Mouse (Mus musculus): ENCODE data around the gene Gnaq.
"Not testable (repeated sequence)": the region's sequence is repeated elsewhere in the genome, so short reads cannot be mapped to it uniquely, and the experiment has no call there.

Gene Gnaq

GRCm38 (mm10) chr19:16149094-16149493, 16.5 kb downstream of the Gnaq start:
- DNase-seq, result no peak

DNA sequence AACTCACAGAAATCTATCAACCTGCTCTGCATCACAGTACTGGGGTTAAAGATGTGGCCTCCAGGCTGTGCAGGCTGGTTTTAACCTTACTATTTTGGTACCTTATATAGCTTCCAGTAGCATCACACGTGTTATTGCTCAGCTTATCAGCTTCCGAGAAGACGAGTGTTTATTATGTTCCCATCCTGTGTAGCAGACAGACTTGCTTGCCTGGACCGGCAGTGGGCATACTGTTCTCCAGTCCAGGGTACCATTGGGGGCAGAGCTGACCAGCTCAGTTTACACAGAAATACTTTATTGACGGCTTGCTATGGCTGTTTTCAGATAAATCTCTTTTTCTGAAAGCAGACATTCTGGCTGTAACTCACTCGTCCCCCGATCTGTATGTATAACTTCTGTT, 17.7 kb downstream of the Gnaq start:
- DNase-seq, result no peak

DNA sequence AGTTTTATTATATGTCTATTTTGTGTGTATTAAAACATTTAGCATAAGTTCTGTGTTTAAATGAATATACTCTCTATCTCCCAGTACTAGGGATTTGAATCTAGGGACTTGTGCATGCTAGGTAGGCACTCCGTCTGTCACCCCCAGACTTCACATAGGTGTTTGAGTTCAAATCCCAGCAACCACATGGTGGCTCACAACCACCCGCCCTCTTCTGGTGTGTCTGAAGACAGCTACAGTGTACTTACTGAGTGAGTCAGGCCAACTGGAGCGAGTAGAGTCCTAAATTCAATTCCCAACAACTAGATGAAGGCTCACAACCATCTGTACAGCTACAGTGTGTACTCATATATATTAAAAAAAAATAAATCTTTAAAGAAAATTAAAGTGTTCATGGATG, 21.2 kb downstream of the Gnaq start:
- DNase-seq, result no peak

DNA sequence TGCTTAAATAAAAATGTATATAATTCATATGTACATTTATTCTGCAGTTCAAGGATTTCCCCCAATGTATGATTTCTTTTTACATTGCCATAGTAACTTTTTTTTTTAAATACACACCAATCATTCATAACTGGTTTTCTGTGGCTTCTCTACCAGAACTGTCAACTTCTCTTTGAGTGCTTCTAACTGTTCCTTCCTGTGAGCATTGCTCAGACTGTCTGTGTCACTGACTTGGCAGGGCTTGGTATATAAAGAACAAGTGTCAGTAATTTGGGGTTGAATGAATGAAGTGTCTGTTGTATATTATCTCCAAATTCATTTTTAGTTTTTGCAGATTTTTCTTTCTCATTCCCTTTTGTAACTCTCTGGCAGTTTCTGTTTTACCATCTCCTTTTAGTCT, 21.8 kb downstream of the Gnaq start:
- no peak for DNase-seq

DNA sequence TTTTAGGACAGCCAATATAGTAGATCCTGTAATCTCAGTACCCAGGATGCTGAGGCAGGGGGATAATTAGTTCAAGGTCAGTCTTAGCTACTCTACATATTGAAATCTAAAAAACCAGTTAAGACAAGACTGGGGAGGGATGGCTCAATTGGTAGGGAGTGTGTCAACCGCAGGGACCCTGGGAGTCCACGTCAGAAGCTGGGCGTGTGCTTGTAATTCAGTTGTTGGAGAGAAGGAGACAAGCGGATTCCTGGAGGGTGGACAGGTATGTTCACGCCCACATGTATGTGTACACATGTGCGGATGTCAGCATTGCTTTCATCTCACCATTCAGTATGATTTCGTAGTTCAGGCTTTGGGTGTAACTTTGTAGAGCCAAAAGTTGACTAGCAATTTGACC, 24.5 kb downstream of the Gnaq start:
- DNase-seq, result no peak

DNA sequence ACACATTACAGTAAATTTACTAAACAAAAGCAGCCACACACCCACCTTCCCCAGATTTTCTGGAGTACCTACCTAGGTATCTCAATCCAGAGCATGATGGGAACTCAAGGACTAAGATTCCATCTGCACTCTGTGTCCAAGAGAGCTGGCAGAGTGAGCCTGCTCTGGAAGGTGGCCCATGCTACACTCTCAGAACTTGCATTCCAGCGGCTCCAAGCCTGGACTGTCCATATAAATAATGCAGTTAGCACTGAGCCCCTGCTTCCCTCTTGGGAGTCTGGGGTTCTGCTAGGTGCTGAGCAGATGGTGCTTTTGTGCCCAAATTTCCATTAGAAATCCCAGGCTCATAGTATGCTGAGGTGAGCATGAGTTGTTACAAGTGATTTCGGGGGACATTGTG, 28.1 kb downstream of the Gnaq start:
- no peak for DNase-seq

- DNase-seq, result no peak
Measured at GRCm38 (mm10) chr19:16161222-16161621, 28.6 kb downstream of the Gnaq start.

DNA sequence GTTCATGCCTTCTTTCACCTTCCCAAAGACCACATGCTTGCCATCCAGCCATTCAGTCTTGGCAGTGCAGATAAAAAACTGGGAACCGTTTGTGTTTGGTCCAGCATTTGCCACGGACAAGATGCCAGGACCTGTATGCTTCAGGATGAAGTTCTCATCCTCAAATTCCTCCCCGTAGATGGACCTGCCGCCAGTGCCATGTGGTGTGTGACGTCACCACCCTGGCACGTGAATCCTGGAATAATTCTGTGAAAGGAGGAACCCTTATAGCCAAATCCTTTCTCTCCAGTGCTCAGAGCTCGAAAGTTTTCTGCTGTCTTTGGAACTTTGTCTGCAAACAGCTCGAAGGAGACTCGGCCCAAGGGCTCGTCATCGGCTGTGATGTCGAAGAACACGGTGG, 31.8 kb downstream of the Gnaq start:
- DNase-seq, result not testable (repeated sequence)

DNA sequence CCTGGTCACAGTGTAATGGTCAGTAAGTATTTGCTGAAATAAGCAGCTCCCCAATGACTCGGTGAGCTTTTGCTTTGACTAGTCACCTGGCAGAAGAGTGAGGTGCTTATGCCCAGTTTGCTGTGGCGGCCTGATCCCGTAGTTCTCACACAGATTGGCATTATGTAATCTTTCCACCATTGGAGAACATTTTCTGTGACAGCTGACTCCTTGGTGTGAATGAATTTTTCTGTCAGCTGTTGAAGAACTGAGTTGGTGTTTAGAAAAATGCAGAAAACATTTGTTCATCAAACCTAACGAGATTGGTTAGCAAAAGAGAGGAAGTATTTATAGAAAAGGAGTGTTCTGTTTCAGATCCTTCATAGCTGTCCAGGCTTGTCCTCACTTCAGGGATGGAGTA, 34.6 kb downstream of the Gnaq start:
- no peak for DNase-seq

DNA sequence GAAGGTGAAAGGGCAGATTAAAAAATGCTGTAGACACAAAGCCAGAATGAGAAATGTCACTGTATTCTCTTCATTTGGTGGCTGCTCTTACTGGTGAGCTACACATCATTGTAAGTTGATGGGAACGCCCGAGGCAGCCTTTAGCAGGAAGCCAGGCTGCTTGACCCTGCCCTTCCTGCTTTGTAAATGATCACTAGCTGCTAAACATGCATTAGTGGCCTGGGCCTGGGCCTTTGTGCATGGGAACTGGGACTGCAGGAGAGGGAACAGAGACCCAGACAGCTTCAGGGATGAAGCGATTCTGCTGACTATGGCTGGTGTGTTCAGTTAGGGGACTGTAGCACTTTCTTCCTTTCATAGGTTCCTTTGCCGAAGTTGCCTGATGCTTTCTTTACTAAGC, 35.6 kb downstream of the Gnaq start:
- DNase-seq, result no peak

DNA sequence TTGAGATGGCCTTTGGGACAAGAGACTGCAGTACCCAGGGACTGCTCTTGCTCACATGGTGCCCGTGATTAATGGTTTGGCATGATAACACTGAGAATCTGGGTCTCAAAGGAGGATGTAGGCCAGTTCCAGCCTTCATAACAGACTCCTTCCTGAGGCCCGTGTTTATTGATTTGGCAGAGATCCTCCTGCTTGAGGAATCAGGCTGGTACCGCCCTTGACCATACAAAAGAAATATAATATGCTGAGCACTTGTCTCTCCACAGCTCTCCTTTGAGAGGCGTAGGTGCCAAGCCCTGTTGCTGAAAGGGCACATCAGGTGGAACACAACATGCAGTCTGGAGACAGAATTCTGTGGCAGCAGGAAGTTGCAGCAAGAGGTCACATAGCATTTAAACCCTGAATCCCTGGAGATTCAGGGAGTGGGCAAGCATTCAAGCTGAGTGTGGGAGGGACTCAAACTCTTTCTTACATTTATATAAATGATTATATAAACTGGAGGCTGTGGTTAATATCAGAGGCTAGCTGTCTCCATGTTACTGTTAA, 36.1 kb downstream of the Gnaq start:
- DNase-seq, result no peak

- DNase-seq, result no peak
Measured at GRCm38 (mm10) chr19:16170724-16171123, 38.1 kb downstream of the Gnaq start.

GRCm38 (mm10) chr19:16173721-16174120, 41.1 kb downstream of the Gnaq start:
- no peak for DNase-seq

- DNase-seq, result no peak
Measured at GRCm38 (mm10) chr19:16176426-16176825, 43.8 kb downstream of the Gnaq start.

- no peak for DNase-seq
Measured at GRCm38 (mm10) chr19:16177139-16177727, 44.6 kb downstream of the Gnaq start.

- DNase-seq, result no peak
Measured at GRCm38 (mm10) chr19:16181258-16181657, 48.6 kb downstream of the Gnaq start.

GRCm38 (mm10) chr19:16181852-16182475, 49.3 kb downstream of the Gnaq start:
- DNase-seq, result no peak

DNA sequence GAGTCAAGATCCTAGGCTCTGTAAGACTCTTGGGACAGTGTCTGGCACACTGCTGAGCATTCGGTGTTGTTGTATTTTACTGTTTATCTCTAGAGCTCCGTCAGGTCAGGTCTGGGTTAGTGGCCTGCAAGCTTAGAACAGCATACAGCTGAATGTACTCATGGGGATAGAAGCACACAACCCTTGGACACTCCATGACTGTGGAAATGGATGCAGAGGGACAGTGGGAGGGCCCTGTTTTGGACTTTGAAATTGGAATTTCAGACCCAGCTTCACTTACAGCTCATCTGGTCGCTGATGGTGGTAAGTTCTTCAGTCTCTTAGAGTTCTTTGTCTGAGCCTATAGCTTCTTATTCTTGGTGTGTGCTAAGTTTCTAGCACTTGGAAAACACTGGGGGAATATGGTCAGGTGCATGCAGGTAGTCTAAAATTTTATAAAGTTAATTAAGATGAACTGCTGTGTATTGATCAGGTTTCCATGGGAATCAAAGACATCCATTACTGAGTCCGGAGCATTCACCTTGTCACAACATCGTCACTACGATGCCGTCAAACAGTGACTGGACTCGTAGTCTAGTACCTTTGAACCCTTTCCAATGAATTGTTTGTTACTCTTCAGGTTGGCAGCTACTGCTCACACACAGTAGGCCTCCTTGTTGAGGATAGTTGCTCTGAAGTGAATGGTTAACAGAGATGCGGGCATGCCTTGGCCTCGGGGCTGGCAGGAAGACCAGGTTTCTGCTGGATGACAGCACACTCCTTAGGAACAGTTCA, 51.1 kb downstream of the Gnaq start:
- DNase-seq, result no peak

GRCm38 (mm10) chr19:16186984-16187383, 54.4 kb downstream of the Gnaq start:
- no peak for DNase-seq

- no peak for DNase-seq
Measured at GRCm38 (mm10) chr19:16187952-16188351, 55.3 kb downstream of the Gnaq start.

GRCm38 (mm10) chr19:16189066-16189765, 56.6 kb downstream of the Gnaq start:
- no peak for DNase-seq

GRCm38 (mm10) chr19:16198162-16198561, 65.5 kb downstream of the Gnaq start:
- no peak for DNase-seq

- no peak for DNase-seq
Measured at GRCm38 (mm10) chr19:16201356-16201755, 68.7 kb downstream of the Gnaq start.

Data from thymus, postnatal 36 days (tissue).